Mouse (Mus musculus) liver, adult 2 months (tissue): ENCODE measurements at regions not wholly inside any gene's neighbourhood (a gene's known extent, or its start where the extent isn't known, plus 50 kb on each side); places are given as distances from the start of the nearest gene placed in this dataset.

Experiments
- DNase-seq: peaks from one replicate; pipeline ENCODE4 v3.0.0-alpha.2; 2011; ENCODE audit warnings: low read depth, low spot score; ENCODE audit errors: extremely low read depth
- H3K27ac ChIP-seq: fragments of 200-500 bp; replicated peaks from 2 replicates; pipeline ENCODE4 v1.5.1; 2012; ENCODE audit warnings: low read depth, mild to moderate bottlenecking, control low read depth, inconsistent platforms, low read length; ENCODE audit not compliant: insufficient read depth
- H3K27me3 ChIP-seq: fragments of 200-500 bp; 2 replicates; pipeline ENCODE4 v1.6.1; 2012; ENCODE audit warnings: mild to moderate bottlenecking, moderate library complexity, low read length, inconsistent platforms; ENCODE audit not compliant: control insufficient read depth, insufficient read depth
- H3K36me3 ChIP-seq: fragments of 200-500 bp; 2 replicates; pipeline ENCODE4 v1.6.1; 2012; ENCODE audit warnings: low read length, inconsistent platforms; ENCODE audit not compliant: control insufficient read depth, insufficient read depth
- H3K4me1 ChIP-seq: fragments of 200-500 bp; 2 replicates; pipeline ENCODE4 v1.6.1; 2011; ENCODE audit warnings: low read length; ENCODE audit not compliant: control insufficient read depth, insufficient read depth
- H3K4me3 ChIP-seq: fragments of 200-500 bp; 2 replicates; pipeline ENCODE4 v1.5.1; 2011; ENCODE audit warnings: low read depth, mild to moderate bottlenecking, control low read depth, low read length, moderate library complexity; ENCODE audit not compliant: insufficient read depth
- H3K79me2 ChIP-seq: fragments of 200-500 bp; 2 replicates; pipeline ENCODE4 v1.6.1; 2012; ENCODE audit warnings: inconsistent platforms, mild to moderate bottlenecking, low read length, moderate library complexity; ENCODE audit not compliant: control insufficient read depth, insufficient read depth
- H3K9ac ChIP-seq: fragments of 200-500 bp; 2 replicates; pipeline ENCODE4 v1.6.1; 2012; ENCODE audit warnings: low read depth, mild to moderate bottlenecking, control low read depth, inconsistent platforms, low read length
- CTCF ChIP-seq: fragments of 200-500 bp; IDR thresholded peaks from 2 replicates; pipeline ENCODE4 v1.5.1; 2011; ENCODE audit warnings: low read depth, low read length, control low read depth
- POLR2A ChIP-seq: fragments of 200-500 bp; IDR thresholded peaks from 2 replicates; pipeline ENCODE4 v1.6.1; 2011; ENCODE audit warnings: low read length, control low read depth; ENCODE audit not compliant: insufficient read depth; ENCODE audit errors: extremely low read depth
- WGBS: fragments of 180-500 bp; shearing (Covaris S2); methylation state at CpG from one replicate; pipeline ENCODE4 v1.1.7; 2018; 5-methylcytosine and 5-hydroxymethylcytosine counted together

GRCm38 (mm10) chr12:56275556-56276242, 70.0 kb downstream of the Mbip start:
- no peak overlapping the region for H3K9ac ChIP-seq
- no peaks in the 10 kb centered on the region for H3K27me3 ChIP-seq
- no peaks in the 10 kb centered on the region for H3K36me3 ChIP-seq
- no peaks in the 10 kb centered on the region for H3K79me2 ChIP-seq
- no peak for TF ChIP-seq CTCF
- DNase-seq, result no peak
- H3K4me3 ChIP-seq, result no peak overlapping the region
- WGBS, result 56% methylated on average over 17 of the region's 17 CpGs
- H3K4me1 ChIP-seq, result no peaks in the 10 kb centered on the region
- no peak overlapping the region for H3K27ac ChIP-seq

GRCm38 (mm10) chr12:56265049-56265448, 80.6 kb downstream of the Mbip start:
- 30% methylated on average over 6 of the region's 6 CpGs for WGBS
- Histone ChIP-seq H3K4me3 (no peak overlapping the region), H3K4me1 (no peaks in the 10 kb centered on the region), H3K27ac (no peak overlapping the region), H3K36me3 (no peaks in the 10 kb centered on the region), H3K9ac (no peak overlapping the region), H3K27me3 (no peaks in the 10 kb centered on the region), H3K79me2 (no peaks in the 10 kb centered on the region)
- TF ChIP-seq CTCF (no peak), POLR2A (no peak)
- no peak for DNase-seq

DNA sequence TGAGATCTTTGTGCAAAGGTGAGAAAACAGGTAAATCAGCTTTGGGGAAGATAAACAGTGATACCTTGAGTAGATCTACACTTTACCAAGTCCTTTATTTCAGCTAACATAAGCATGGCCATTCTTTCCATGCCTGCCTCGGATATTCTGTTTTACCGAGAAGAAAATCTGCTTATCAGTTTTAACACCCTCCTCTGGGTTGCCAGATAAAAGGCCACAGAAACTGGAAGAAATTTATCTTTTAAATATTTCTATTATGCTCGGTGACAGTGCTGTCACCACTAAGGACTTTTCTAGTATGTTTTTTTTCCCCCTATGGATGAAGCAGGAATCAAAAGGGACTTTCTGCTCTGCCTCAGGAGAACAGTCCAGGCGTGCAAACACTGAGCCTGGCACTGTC, 84.2 kb downstream of the Mbip start:
- Histone ChIP-seq H3K27ac (no peak overlapping the region), H3K9ac (no peak overlapping the region), H3K27me3 (no peaks in the 10 kb centered on the region), H3K4me1 (no peaks in the 10 kb centered on the region), H3K79me2 (no peaks in the 10 kb centered on the region), H3K36me3 (no peaks in the 10 kb centered on the region), H3K4me3 (no peak overlapping the region)
- TF ChIP-seq POLR2A, result no peak
- no peak for TF ChIP-seq CTCF
- DNase-seq, result no peak
- 62% methylated on average over 4 of the region's 4 CpGs for WGBS

DNA sequence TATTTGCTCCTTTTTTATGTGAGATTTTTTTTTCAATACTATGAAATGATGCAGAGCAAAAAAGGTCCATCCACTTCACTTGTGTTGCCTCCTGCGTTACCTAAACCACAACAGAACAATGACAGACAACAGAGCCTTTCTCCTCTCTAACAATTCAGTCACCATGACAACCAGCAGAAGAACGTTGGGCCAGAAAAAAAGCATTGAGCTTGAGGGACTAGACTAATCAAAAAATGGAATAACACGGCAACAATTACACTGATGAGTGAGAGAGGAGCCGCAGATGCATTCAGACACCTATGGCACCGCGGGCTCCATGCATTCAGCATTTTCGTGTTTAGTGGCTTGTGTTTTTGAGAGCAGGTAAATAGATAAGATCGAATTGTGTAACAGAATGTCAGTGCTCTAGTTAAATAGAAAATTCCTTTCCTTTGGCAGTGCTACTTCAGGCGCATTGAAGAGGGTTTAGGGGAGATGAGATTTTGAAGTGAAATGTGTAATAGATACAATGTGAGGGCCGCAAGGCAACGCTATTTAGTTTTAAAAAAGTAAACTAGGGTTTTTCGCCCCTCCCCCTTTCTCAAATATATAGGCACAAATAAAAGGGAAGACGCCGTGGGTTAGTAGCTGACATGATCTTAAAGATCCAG, 87.2 kb downstream of the Mbip start:
- H3K36me3 ChIP-seq, result no peaks in the 10 kb centered on the region
- H3K9ac ChIP-seq, result no peak overlapping the region
- TF ChIP-seq POLR2A, result no peak
- no peak for TF ChIP-seq CTCF
- no peak overlapping the region for H3K27ac ChIP-seq
- H3K79me2 ChIP-seq, result no peaks in the 10 kb centered on the region
- DNase-seq, result no peak
- WGBS, result 64% methylated on average over 14 of the region's 14 CpGs
- no peaks in the 10 kb centered on the region for H3K27me3 ChIP-seq
- H3K4me3 ChIP-seq, result no peak overlapping the region
- no peaks in the 10 kb centered on the region for H3K4me1 ChIP-seq

DNA sequence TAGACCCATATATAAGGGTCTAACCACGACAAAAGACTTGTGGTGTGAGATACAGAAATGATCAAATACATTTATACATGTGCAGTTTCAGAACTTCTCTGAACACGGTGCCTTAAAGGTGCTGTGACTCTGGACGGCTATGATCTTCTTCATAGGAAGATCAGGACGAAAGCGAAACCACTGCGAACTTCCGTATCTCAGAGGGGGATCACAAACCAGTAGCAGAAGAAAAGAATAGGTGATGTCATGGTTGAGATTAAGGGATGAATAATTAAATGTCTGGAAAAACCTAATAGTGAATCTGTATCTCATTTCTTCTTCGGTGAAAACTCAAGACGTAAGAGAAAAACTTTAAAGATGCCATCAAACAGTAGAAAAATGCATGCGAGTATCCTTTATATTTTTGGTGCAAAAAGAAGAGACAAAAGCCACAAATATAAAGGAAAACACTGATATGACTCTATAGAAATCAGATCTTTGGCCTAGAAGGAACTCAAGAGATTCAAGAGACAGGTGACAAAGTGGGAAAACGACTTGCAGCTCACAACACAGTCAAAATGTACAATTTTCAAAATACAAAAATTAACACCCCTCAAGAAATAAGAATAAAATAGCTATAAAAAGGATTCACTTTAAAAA, 89.3 kb downstream of the Mbip start:
- TF ChIP-seq CTCF (no peak), POLR2A (no peak)

More for the DNA sequence above, 89.3 kb downstream of the Mbip start:
- Histone ChIP-seq H3K4me3 (no peak overlapping the region), H3K27me3 (peaks cover 3% of the 10 kb centered on the region; the same call in 1 of the 2 replicates), H3K27ac (no peak overlapping the region), H3K79me2 (no peaks in the 10 kb centered on the region), H3K36me3 (no peaks in the 10 kb centered on the region), H3K9ac (no peak overlapping the region), H3K4me1 (no peaks in the 10 kb centered on the region)
- no peak for DNase-seq
- 85% methylated on average over 11 of the region's 11 CpGs for WGBS
